Mouse (Mus musculus): ENCODE results near the gene Fcamr.

Gene Fcamr

DNA sequence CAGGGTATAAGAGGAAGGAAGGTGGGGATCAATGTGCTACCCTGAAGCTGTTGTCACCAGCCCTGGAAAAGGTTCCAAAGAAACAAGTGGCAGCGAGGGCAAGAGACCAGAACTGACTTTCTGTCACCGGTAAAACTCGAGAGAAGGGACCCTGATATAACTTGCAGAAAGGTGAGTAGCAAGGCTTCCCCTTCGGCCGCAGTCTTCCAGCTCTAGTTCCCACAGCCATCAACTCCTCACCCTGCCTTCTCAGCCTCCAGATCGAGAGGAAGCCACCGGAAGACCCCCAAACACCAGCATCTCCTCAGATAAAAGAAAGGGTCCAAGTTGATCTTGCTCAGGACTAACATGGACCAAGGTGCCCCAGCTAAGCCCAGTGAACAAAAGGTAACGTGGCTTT, at the start of gene Fcamr:
Gene Fcamr, plus strand, starts transcription at position 301 of the 400 bp plus-strand sequence.
- in situ Hi-C loops (cut with MseI, MboI): no loop called here

GRCm38 (mm10) chr1:130759689-130760088, 41.0 kb upstream of the Fcamr start:
- in situ Hi-C loops (cut with MseI, MboI): no loop called here

- in situ Hi-C loops (cut with MseI, MboI): no loop called here
These were observed 39.1 kb upstream of the Fcamr start for GRCm38 (mm10) chr1:130761597-130761996.

- in situ Hi-C loops (cut with MseI, MboI): no loop called here
These were observed 38.5 kb upstream of the Fcamr start for GRCm38 (mm10) chr1:130762045-130762760.

DNA sequence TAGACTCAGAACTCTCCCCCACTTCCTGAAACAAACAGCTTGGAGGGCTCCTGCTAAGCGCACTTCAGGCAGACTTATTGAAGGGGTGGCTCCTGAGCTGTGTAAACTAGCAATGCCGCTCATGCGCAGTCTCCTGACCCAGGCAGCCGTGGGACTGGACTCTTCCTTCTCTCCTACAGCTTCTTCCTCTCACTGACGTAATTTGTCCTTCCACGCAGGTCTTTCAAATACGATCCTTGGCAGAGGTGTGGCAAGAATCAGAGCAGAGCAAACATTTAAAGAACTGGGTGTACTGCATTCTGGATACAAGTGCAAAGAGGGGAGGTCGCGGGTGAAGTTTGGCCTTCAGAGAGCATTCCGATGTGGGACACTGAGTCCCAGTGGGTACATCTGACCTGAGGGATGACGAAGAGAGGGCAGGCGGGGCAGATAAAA, 36.7 kb upstream of the Fcamr start:
- in situ Hi-C loops (cut with MseI, MboI): no loop called here

DNA sequence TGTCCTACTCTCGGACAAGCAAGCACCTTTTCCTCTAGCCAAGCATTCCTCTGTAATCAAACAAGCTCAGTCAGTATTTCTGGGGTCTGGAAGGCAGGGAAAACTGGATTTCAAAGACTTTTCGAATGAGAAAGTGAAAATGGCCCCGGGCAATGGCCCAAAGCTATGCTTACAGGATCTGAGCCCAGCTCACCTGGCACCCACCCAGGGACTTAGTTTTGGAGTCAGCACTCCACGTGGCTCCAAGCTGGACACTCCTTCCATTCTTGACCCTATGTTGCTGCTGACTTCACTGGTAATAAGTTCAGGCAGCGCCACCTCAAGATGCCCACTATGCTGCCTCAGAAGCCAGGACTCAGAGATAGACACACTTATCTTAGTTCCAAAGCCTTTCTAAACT, 33.6 kb upstream of the Fcamr start:
- in situ Hi-C loops (cut with MseI, MboI): no loop called here

DNA sequence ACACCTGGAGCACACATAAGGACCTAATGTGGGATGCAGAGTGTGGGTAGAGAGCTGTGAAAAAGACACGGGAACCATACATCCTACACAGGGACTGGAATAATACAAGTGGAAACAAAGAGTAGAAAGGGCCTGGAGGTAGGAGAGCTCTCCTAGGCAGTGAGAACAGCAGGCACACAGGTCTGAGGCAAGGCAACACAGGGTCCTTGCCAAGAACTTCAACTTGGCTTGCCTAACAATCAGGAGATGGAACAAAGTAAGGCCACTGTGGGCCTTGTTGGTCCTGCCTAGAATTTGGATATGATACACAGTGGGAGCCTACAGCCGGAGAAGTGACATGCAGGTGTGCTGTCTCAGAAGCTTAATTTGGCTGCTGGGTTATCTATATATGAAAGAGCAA, 30.8 kb upstream of the Fcamr start:
- in situ Hi-C loops (cut with MseI, MboI): loop anchor here in 1 of 2 experiments (10.0 kb wide), 1 partner anchor 75 kb away; no protein-coding TSS in a partner anchor

DNA sequence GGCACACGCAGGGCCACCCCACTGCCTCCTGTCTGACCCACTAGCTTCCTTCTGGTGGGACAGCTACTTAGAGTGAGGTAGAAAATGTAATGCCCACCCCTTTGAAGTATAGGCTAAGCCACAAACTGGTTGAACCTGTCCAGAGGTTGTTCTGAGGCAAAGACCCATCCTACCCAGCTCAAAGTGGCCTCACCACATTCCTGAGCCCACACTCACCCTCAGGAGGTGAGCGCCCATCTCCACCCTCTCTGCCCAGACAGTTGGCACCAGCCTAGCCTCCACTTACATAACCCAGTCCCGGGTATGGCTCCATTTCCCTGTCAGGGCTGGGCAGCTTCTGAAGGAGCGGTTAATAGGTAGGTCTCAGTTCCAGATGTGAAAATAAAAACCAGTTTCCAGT, 30.2 kb upstream of the Fcamr start:
- in situ Hi-C loops (cut with MseI, MboI): loop anchor here in 1 of 2 experiments (10.0 kb wide), 1 partner anchor 76 kb away; no protein-coding TSS in a partner anchor

DNA sequence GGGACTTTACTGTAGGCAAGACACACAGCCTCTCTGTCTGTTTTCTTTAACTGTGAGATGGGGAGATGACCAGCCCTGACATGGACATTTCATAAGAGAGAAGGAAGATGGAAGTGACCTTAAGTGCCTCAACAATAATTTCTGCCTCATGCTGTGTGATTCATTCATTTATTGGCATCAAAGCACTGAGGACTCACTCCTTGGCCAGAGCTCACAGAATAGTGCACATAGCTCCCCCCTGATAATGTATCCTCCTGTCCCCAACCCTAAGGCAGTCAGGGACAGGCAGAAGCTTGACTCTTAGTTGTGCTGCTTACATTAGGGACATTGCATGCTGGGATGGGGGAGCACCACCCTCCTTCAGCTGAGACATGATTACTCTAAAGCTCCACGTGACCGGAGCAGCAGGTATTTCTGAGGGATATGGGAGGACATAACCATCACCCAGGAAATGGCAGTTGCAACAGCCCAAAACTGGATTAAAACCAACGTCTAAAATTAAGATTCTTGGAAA, 29.7 kb upstream of the Fcamr start:
- in situ Hi-C loops (cut with MseI, MboI): loop anchor here in 1 of 2 experiments (10.0 kb wide), 1 partner anchor 76 kb away; no protein-coding TSS in a partner anchor

DNA sequence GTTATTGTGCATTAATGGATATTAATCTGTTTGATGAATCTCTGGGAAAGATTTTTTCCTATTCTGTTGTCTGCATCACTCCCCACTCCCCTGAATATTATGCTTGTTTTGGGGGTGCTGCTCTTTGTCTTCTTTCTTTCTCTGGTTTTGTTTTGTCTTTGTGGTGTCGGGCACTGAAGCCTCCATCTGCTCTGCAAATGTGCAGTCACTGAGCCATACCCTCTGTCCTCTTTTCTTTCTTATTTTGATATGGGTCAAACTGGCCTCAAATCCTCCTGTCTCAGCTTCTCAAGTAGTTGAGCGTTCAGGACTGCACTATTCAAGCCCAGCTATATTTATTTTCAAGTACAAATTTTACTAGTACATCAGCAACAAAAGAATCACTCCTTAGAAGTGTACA, 25.5 kb upstream of the Fcamr start:
- in situ Hi-C loops (cut with MseI, MboI): loop anchor here (5.0 to 10.0 kb wide), 2 partner anchors 80 to 83 kb away; no protein-coding TSS in a partner anchor

DNA sequence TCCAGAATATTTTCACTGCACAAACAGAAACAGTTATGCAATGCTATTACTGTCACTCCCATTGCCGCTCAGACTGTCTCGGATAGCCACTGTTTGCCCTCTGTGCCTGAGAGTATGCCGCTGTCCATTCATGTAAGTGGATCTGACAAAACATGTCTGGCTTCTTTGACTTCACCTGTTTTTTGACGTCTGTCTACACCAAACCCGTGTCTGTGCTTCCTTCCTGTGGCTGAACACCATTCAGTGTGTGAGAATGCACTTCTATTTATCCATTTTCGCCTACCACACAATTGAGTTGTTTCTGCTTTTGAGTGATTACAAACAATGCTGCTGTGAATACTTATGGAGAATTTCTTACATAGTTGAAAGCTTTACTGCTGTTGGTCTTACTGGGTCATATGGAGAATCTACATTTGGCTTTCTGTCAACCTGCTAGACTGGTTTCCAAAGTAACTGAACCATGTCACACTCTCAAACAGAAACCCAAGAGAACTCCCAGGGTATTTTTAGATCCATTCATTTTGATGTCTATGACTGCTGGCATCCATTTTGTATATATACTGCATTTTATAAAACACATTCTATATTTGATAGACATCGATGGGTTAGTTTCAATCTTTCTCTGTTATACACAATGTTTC, 24.9 kb upstream of the Fcamr start:
- in situ Hi-C loops (cut with MseI, MboI): loop anchor here (5.0 to 10.0 kb wide), 2 partner anchors 81 to 84 kb away; no protein-coding TSS in a partner anchor

DNA sequence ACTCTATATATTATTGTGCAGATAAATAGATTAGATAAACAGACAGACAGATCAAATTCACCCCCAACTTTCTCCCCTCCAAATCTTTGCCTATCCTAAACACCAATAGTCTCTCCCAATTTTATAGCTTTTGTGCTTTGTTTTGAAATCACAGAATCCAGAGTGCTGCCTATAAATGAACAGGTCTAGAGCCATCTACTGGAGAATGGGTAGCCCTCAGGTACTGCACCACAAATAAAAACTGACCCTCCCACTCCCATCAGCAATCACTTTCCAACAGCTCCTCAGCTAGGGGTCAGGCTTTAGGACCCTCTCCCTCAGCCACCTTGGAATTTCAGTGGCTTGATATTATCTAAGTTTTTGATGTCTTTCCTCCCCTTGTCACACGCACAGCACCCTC, 24.1 kb upstream of the Fcamr start:
- in situ Hi-C loops (cut with MseI, MboI): loop anchor here (5.0 to 10.0 kb wide), 2 partner anchors 82 to 84 kb away; no protein-coding TSS in a partner anchor

DNA sequence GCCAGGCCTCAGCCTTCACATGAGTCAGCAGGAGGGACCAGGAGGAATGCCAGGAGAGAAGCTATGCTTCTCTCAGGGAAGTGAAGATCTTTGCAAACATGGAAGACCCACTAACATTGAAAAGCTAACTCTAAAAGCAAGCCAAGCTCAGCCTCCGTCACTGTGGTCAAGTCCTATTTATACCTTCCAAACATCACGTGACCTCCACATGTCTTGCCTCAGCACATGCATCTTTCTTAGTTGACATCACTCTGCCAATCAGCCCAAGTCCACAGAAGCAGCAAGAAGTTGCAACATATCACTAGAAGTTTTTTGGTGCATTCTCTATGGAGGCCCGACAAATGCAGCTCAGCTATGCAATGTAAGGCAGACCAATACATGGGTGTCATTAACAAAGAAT, 20.8 kb upstream of the Fcamr start:
- in situ Hi-C loops (cut with MseI, MboI): loop anchor here (5.0 to 10.0 kb wide), 2 partner anchors 85 to 88 kb away; no protein-coding TSS in a partner anchor

DNA sequence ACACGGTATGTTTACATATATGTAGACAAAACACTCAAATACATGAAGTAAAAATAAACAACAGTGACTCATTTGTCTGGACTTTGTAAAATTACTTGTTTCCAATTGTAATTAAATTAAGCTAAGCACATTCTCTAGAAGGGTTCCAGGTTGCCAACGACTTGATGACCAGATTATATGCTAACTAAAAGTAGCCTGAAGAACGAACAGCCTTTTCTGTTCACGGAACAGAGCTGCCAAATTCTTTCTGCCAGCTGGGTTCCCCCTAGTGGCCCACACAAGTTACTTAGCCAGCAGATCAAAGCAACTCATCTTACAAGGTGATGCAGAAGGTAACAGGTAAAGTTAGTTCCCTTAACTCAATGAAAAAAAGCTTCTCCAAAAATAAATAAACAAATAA, 16.6 kb upstream of the Fcamr start:
- in situ Hi-C loops (cut with MseI, MboI): no loop called here

DNA sequence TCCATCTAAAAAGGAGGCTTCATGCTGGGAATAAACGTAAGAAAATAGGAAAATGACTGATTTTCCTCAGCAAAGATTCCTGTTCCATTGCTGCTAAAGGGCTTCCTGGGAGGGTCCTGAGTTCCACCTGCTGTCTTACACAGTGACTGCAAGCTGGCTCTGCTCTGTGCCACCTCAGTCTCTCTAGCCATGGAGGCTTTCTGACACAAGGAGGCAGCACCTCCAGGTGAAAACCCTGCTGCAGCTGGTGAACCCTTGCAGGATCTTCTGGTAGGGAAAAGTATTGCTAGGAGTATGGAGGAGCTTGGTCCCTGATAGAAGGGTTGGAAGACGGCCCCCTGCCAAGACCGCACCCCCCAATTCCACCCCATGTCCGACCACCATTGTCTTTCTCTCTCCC, 13.7 kb upstream of the Fcamr start:
- in situ Hi-C loops (cut with MseI, MboI): no loop called here

GRCm38 (mm10) chr1:130789512-130790451, 10.9 kb upstream of the Fcamr start:
- in situ Hi-C loops (cut with MseI, MboI): no loop called here

DNA sequence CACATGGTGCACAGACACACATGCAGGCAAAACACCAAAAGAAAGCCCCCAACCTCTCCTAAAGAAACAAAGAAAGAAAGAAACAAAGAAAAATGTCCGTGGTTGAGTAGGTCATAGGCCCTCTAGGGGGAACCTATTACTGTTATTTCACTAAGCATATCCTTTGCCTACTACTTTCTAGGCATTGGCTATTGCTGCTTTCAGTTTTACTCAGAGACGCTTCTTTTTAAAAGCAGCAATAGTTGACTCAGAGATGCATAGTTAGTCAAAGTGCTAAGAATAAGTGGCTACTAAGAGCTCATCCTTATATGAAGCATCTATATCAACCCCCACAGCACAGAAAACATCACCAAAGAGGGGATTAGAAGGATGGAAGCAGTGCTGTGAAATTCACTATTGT, 5.4 kb upstream of the Fcamr start:
- in situ Hi-C loops (cut with MseI, MboI): no loop called here

GRCm38 (mm10) chr1:130796967-130797684, 3.6 kb upstream of the Fcamr start:
- in situ Hi-C loops (cut with MseI, MboI): no loop called here

- in situ Hi-C loops (cut with MseI, MboI): no loop called here
These were observed 2.7 kb upstream of the Fcamr start for GRCm38 (mm10) chr1:130798037-130798436.

DNA sequence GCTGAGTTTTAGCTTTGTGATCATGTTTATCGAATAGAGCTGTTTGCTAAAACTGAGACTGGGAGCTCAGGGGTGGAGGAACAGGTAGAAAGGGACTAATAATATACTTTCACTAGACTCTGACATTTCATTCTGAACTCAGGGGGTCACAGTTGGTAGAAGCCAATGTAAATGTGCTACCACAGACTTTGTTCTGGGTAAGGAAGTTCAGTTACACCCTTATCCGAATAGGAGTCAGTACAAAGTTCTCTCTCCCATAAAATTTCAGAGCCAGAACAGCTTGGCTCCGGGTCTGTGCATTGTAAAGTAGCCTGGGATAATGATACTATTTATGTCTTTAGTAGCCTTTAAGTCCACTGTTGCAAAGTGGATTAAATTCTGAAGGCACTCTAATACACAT, 2.2 kb upstream of the Fcamr start:
- in situ Hi-C loops (cut with MseI, MboI): no loop called here

DNA sequence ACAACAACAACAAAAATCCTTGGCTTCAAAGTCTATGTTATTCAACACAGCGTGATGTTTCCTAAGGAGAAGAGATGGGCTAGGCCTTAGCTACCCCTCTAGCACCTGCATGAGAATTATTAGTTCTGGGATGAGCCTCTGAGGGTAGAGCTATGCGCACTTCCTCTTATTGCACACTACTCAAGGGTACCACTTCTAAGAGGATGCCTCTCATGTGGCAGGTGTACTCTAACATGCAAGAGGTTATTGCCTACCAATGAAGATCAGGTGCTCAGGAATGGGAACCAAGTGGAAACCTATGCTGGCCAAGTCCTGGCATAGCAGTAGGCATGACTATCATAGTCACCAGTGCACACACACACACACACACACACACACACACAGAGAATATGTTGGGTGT, 1.3 kb upstream of the Fcamr start:
- in situ Hi-C loops (cut with MseI, MboI): no loop called here

Data from mouse trophoblast stem cell (cell line).